Mouse (Mus musculus): Measurements from ENCODE around the gene Slc1a7. TPM values are rescaled to one million over a fixed set of nuclear protein-coding genes. Genes with fewer than 3 reads are reported as not detected.
A peak's percentile ranks its signal among the peaks of the same experiment; 100 is the strongest.

The Slc1a7 gene
- total RNA-seq (2015) = not detected in 2 replicates
- not detected in 2 replicates for total RNA-seq (2017)

DNA sequence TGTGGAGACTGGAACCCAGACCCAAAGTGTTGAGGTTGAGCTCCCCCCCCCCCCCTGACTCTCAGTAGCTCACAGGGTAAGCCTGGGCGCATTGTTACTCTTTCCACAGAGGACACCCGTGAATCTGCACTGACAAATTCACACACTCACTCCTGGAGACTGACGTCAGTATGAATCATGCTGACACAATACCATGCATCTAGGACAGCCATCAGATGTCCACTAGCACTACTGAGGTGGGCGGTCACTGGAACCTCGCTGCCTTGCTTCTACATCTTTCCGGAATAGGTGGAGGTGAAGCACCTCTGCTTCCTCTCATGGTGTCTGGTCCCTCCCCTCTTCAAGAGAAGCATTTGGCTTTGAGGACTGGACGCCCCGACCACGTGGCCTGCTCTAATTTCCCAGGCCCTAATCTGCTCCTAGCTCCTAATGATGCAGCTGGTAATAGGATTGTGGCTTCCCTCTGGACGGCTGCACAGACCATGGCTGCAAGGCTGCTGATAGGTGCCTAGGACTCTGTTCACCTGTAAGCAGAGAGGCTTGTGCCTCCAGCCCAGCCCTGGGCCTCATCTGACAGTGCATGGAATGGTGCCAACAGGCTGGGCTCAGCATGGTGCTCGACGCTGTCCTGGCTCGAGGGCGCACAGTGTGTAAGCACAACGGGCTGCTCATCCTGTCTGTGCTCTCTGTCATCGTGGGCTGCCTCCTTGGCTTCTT lies at the start of gene Slc1a7:
TSS of gene Slc1a7 (plus strand) at position 367 of the 717 bp plus-strand sequence.
- no peak for ATAC-seq (ENCODE audit: poor library complexity, severe bottlenecking)

DNA sequence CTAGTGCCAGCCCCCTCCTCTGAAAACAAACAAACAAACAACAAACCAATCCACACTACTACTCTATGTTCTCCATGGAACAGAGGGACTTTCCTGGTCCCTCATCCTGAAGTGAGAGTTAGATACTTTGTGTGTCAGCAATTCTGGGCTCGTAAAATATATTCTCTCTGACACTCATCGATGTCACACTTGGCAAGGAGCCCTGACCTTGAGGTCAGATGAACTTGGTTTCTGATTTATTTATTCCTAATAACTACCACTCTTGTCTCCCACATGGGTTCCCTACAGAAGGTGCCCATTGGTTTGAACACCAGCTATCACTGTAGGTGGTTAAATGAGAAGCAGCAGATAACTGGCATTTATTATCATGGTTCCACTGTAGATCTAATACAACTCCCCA lies 47.8 kb upstream of the Slc1a7 start:
- ATAC-seq (ENCODE audit: poor library complexity, severe bottlenecking) = no peak

DNA sequence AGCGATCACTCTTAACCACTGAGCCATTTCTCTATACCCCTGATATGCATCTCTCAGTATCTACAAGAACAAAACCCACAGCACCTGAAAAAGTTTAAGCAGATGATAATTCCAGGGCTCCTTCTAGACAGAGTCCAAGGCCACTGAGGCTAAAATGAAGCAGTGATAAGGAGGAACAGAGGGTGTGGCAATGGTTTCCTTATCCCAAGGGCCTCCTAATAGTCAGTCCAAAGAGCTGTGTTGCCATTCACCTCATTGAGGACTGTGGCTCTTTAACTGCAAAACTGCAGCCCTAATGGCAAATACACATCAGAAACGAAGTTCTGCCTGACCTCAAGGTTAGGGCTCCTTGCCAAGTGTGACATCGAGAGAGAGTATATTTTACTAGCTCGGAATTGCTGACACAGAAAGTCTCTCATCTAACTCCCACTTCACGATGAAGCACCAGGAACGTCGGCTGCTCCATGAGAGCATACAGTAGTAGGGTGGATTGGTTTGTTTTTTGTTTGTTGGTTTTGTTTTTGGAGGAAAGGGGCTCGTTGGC lies 46.9 kb upstream of the Slc1a7 start:
- ATAC-seq (ENCODE audit: poor library complexity, severe bottlenecking) = no peak

DNA sequence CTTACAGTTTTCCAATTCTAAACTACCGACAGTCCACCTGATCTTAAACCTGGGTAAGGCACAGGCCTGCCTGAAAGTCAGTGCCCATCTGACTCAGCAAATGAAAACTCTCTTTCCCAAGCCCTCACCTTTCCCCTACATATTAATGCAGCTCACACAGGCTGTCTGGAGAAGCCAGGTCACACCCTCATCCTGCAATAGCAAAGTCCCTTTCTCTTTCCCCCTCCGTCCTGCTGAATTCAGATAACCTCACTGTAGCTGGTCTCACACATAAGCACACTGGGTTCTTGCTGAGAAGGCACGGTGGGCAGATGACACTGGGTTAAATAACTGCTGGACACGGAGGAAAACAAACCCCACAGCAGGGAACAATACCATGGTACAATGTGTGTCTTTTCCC lies 46.2 kb upstream of the Slc1a7 start:
- ATAC-seq (ENCODE audit: poor library complexity, severe bottlenecking) = no peak

DNA sequence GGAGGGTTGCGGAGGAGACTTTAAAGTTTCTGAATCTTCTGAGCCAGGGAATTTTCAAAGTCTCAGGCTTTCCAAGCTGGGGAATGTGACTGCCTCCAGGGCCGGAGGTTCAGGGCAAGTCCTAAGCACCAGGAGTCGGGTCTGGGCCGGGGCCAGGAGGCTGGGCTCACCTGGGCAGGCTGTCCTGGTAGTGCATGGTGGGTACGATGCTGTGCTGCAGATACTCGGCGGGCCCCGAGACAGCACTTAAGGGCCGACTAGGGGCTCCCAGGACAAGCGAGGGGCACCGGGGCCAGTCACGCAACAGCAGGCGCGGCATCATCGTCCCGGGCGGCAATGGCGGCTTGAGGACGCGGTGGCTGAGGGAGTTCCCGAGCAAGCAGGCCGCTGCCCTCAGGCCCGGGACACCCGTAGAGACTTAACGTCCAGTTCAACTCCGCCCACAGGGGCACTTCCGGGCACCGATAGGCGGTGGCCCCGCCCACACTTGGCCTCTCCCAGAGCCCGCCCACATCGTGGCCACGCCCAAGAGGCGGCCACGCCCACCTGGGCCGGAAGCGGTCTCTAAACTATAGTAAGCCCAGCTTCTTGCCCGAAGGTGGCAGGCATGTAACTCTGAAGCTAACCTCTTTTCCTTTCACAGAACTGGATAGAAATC lies 44.9 kb upstream of the Slc1a7 start, which contains the start of gene Cpt2:
TSS of gene Cpt2 (minus strand) at position 466 of the 658 bp plus-strand sequence.
- ATAC-seq (ENCODE audit: poor library complexity, severe bottlenecking) = peak; percentile 98

DNA sequence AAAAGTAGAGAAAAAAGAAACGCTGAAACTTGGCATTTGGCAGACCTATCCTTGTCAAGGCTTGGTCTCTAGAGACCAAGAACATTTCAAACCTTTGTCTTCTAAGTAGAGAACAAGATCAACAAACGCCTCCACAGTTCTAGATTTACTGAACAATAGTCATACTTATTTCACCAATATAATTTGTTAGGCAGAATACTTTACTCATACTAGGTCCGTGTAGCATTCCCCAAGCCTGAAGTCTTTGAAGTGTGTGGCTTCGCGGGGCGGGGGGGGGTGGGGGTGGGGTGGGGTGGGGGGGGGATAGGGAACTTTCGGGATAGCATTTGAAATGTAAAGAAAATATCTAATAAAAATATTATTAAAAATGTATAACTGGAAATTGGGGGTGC lies 44.3 kb upstream of the Slc1a7 start:
- ATAC-seq (ENCODE audit: poor library complexity, severe bottlenecking) = no peak

DNA sequence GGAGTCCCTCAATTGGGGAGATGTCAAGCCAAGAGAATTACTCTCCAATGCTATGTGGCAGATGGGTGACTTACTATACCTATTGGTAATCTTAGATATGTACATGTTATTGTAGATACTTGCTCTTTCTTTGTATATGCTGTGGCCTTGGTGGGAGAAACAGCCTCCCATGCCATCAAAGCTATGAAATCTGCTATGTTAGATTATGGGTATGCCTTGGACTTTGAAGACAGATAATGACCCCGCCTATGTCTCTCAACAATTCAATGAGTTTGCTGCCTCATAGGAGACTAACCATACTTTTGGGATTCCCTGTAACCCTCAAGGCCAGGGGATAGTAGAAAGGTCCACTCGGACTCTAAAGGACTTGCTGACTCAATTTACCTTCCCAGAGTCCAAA lies 39.9 kb upstream of the Slc1a7 start:
- no peak for ATAC-seq (ENCODE audit: poor library complexity, severe bottlenecking)

DNA sequence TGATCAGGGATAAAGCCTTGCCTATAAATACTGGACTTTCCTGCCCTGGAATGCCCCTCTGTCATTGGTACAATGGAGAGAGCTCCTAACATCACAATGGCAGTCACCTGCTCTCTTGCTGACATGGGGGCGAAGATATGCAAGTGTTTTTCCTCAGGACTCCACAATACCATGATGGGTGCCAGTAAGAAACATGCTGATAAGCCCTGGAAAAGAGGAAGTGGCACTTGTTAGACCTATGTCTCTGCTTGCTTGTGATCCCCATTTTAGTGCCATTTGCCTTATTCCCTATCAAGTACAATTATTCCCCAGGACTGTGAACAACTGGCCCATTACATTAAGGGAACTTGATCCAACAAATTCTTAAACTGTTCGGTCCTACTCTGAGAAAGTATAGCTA lies 39.4 kb upstream of the Slc1a7 start:
- no peak for ATAC-seq (ENCODE audit: poor library complexity, severe bottlenecking)

DNA sequence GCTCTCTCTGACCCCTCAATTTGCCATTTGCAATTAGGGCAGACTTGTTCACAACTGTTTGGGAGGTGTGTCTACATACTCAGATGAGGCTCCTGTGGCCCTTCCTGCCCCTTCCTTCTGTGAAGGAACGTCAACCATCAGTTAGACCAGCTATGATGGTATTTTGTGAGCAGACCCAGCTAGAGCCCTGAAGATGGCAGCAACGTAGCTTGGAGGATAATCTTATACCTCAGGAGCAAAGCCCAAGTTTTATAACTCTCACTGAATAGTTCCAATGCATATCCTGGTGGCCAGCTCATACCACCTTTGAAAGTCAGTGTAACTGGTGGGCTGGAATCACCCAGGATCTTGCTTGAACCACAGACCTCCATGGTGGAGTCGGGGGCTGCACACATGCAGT lies 36.7 kb upstream of the Slc1a7 start:
- ATAC-seq (ENCODE audit: poor library complexity, severe bottlenecking) = no peak

DNA sequence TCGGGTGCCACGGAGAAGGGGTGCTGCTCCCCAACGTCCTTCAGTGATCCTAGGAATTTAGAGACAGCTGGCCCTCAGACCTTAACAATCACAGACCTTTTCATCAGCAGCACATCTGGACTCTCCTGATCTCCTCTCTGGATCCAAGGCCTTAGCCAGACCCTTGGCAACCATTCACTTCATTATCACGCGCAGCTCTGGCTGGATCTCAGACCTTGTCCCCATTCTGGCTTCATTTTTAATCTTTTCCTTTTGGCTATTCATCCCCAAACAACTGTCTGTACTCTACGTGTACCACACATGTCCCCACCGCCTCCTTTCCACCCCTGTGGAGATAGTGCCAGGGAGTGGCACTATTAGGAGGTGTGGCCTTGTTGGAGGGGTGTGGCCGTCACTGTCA lies 34.9 kb upstream of the Slc1a7 start:
- no peak for ATAC-seq (ENCODE audit: poor library complexity, severe bottlenecking)

DNA sequence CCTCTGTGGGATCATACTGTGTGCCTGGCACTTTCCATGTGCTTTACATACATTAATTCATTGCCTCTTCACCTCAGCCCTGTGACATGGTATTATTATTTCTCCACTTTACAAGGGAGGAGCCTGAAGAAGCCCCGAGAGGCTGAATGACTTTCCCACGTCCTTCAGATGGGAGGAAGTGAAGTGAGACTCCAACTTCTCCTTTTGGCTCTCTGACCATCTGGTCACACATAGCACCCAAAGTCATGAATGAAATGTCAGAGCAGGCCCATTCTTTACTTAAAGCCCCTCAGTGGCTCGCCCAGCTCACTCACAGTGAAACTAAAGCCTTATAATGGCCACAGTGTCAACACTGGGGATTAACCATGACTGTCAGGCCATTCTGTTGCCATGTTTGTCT lies 32.9 kb upstream of the Slc1a7 start:
- ATAC-seq (ENCODE audit: poor library complexity, severe bottlenecking) = peak; percentile 82

DNA sequence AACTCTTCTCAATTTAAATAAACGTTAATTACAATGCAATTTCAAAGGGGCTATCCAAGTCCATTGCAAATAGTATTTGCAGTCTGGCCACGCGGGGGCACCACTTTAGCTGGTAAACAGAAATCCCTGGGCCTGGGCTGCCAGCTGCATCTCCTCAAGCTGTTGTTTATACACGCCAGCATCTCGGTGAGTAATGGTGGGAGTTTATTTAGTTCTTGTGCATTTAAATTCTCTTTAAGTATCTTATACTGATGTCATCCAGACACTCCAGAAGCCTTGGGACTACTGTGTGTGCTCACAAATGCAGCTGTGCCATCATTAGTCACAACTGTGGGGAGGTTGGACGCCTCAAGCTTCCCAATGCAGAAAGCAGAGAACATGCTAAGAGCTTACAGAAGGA lies 30.8 kb upstream of the Slc1a7 start:
- no peak for ATAC-seq (ENCODE audit: poor library complexity, severe bottlenecking)

DNA sequence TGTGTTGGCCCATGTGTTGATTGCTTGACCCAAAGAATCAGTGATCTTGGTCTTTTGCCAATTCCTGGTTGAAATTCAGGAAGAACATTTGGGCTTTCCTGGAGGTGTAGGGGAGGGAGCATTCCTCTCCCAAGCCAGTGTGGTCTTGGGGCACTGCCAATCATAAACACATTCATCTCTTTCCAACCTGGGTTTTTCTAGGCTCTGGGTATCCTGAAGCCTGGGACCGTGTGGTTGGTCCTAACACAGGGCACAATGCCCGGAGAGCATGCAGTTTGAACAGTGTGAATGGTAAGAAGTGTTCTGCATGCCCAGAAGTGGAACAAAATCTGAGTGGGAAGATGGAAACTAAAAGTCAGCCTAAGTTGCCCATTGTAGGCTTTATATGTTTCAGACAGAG lies 30.0 kb upstream of the Slc1a7 start:
- ATAC-seq (ENCODE audit: poor library complexity, severe bottlenecking) = no peak

DNA sequence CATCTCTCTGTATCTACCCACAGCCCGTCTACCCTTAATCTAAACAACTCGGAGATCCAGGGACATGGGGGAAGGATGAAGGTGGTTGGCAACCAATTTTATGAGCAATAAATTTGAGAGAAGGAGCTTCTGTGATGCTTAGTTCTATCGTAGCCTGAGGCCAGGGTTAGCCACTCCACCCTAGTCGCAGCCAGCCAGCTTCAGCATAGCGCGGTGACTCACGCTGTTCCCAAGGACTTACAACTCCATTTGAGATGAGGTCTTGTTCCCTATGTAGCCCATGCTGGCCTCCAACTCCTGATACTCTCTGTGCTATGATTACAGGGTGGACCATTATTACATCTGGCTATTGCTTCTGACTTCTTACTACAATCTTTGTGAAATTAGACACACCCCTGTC lies 25.4 kb upstream of the Slc1a7 start:
- ATAC-seq (ENCODE audit: poor library complexity, severe bottlenecking) = no peak

DNA sequence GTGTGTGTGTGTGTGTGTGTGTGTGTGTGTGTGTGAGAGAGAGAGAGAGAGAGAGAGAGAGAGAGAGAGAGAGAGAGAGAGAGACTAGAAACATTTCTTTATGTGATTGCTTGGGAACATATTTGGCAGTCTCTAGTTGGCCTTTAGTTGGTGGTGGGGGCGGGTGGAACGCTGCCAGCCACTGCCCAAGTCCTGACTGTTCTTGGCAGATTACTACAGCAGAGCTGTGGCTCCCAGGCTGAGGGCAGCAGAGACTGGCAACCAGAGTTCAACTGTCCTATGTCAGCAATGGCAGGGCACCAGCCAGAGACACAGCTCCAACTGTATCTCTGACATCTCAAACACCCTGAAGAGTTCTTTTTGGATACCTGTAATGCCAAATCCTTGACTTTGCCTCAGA lies 24.0 kb upstream of the Slc1a7 start:
- no peak for ATAC-seq (ENCODE audit: poor library complexity, severe bottlenecking)

DNA sequence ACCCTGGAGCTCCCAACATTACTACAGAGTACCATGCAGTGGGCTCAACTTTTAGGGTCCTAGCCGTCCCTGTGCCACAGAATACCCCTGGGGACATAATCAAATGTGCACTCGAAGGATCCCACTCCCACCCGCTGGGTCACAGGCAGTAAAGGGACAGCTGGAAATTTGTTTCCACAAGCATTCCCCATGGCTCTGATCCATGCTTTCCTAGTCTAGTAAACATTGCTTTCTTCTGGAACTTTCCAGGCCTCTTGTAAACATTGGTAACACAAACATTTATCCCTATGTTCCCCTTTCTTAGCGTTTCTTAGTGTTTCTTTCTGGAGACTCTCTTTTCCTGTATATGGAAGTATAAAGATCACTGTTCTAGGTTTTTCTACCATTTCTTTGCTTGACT lies 18.2 kb upstream of the Slc1a7 start:
- no peak for ATAC-seq (ENCODE audit: poor library complexity, severe bottlenecking)

DNA sequence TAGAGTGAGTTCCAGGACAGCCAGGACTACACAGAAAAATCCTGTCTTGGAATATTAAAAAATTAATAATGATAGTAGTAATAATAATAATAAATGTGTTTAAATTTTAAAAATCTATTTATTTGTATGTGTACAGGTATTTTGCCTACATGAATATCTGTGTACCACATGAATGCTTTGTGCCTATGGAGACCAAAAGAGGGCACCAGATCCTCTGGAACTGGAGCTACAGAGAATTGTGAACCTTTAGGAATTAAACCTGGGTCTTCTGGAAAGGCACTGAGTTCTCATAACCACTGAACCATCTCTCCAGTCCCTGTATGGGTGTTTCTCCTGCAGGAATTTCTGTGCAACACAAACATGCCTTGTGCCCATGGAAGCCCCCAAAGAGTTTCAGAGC lies 15.3 kb upstream of the Slc1a7 start:
- ATAC-seq (ENCODE audit: poor library complexity, severe bottlenecking) = no peak

DNA sequence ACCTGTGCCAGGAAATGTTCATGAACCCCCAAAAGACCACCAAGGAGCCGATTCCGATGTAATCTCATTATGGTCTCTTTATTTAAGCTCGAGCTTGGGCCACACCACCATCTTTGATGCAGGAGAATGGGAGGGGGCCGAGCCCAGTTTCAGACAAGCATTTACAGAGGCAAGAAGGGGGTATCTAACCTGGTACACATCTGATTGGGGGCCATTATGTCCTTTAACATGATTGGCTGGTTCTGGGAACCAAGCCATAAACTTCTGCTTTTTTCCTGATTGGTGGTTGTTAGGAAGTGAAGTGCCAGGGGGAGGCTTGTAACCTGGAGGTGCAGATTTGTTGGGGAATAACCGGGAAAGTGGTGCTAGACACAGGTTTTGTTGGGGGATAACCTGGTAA lies 12.4 kb upstream of the Slc1a7 start:
- ATAC-seq (ENCODE audit: poor library complexity, severe bottlenecking) = no peak

DNA sequence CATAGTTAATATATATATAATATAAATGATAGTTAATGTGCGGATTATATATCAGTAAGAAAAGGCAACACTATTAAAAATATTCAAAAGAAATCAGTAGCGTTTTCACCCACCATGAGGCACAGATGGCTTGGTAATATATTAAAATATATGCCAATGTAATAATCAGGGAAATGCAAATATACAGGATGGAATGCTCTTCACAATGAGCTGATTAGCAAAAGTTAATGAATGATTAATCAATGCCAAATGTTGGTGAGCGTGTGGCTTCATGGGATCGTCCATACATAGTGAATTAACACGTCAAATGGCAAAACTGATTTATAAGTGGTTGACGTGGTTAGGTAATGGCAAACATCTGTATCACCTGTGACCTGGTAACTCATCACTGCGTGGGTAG lies 9.6 kb upstream of the Slc1a7 start:
- ATAC-seq (ENCODE audit: poor library complexity, severe bottlenecking) = no peak

DNA sequence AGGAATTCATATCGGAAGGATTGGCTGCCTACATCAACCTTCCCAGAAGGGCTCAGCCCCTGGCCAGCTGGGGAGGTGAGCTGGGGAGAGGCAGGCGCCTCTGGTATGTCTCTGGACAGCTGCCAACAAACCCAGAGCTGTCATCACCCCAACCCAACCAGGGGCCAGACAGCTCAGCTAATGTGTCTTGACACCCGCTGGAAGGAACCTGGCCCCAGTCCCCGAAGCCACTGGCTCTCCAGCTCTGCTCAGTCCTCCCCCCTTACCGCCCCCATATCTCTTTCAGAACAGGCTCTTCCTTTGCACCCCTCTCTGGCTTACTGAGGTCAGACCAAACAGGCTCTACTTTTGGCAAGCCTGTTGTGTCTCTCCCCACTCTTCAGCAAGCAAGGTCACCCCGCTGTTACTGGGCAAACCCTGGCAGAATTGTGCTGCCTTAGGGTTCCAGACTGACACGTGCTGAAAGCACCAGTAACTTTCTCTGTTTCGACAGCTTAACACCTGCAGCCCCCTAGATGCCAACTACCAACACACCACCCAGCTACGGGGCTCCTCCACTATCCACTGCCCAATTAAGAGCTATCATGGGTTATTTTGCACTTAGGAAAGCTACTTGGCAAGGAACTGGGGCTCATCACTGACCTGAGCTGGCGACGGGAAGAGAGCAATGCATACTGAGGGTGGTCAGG lies 5.9 kb upstream of the Slc1a7 start:
- ATAC-seq (ENCODE audit: poor library complexity, severe bottlenecking) = no peak

DNA sequence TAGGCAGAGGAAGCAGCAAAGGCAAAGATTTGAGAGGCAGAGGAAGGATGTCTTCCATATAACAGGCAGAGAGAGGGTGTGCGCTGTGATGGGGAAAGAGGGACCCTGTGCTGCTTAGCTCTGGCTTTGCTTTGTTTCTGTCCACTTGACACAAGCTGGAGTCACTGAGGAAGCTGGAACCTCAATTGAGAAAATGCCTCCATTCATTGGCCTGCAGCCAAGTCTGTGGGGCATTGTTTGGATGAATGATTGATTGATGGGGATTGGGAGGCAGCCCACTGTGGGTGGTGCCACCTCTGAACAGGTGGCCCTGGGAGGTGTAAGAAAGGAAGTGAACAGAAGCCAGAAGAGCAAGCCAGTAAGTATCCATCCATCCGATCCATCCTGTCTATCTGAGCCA lies 5.3 kb upstream of the Slc1a7 start:
- no peak for ATAC-seq (ENCODE audit: poor library complexity, severe bottlenecking)

Data from megakaryocyte, adult 5-6 weeks (primary cell).